ENCODE assay signal across 25 mouse cellular contexts in the genomic region with DNA sequence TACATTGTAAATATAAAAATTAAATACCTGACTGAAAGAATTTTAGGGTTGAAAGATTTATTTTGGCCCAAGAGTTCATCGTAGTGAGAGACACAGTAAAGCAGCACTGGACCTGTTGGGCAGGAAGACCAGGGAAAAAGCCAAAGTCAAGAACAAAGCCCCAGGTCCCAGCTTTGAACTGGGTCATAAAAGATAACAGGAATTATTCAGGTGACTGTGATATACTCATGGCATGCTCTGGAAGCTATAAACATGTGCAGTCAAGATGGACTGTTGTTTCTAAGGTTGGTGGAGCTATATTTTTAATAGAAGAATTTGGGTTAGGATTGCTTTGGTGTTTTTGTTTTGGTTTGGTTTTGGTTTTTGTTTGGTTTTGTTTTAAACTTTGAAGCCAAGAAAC.
"Had no signal": no experiment of that assay in that cellular context is flagged by ENCODE, and none has a peak within 500 bp of the region (broad histone marks: within the 10 kb centered on the region; RNA-seq: fewer than 3 reads in every experiment).

No protein-coding gene starts in this region.

- ATAC-seq: hindbrain, embryonic 16.5 days; inflammation-experienced regulatory T-cells, adult 6 months had no signal

- H3K4me1 ChIP-seq: heart, embryonic 15.5 days had no signal

- H3K36me3 ChIP-seq: hindbrain, embryonic 12.5 days had no signal

- H3K27me3 ChIP-seq: heart, embryonic 13.5 days; heart, embryonic 15.5 days; hindbrain, embryonic 12.5 days; kidney, embryonic 15.5 days had no signal

- H3K9ac ChIP-seq: heart, embryonic 13.5 days; heart, embryonic 15.5 days; hindbrain, embryonic 12.5 days; hindbrain, embryonic 14.5 days; kidney, embryonic 15.5 days; liver, embryonic 14.5 days had no signal

- H3K4me2 ChIP-seq: heart, embryonic 11.5 days; heart, embryonic 13.5 days; heart, embryonic 15.5 days; hindbrain, embryonic 12.5 days; hindbrain, embryonic 14.5 days; kidney, embryonic 15.5 days; liver, embryonic 11.5 days had no signal

- H3K4me3 ChIP-seq: heart, embryonic 13.5 days; heart, embryonic 15.5 days; hindbrain, embryonic 12.5 days; kidney, embryonic 15.5 days had no signal

- H3K27ac ChIP-seq: heart, embryonic 13.5 days; heart, embryonic 15.5 days; hindbrain, embryonic 12.5 days; hindbrain, embryonic 14.5 days; kidney, embryonic 15.5 days; kidney, postnatal 0 days; liver, embryonic 14.5 days had no signal

- DNase-seq: gastrocnemius, postnatal 14 days; gastrocnemius, postnatal 36 days; heart, adult 18-20 months; heart, postnatal 14 days; heart, postnatal 36 days; kidney, adult 11 months; kidney, adult 2 months; kidney, adult 9 months; kidney, postnatal 14 days; kidney, postnatal 36 days; layer of hippocampus, adult 9-11 months; layer of hippocampus, postnatal 36 days; left cerebral cortex, postnatal 4 days; liver had no signal

- H3K9me3 ChIP-seq: heart, embryonic 13.5 days; heart, embryonic 15.5 days; hindbrain, embryonic 12.5 days; kidney, embryonic 15.5 days had no signal
